ENCODE assay signal across 9 mouse cellular contexts in the genomic region with DNA sequence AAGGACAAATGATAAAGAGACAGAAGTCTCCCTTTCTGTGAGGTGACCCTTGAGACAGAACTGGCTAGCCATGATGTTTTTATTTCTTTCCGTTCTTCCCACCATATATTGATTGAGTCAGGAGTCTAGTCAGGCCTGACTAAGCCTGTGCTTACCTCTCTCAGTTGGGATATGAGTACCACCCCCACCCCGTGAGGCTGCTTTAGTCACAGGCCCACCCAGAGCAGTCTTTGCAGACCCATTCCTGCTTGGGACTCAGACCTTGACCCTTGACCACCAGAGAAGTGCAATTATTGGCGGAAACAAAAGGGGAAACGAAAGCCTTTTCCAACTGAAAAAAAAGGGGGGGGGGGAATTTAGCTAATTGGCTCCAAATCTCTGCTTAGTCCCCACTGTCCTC. TPM values are rescaled to one million over a fixed set of nuclear protein-coding genes. Genes with fewer than 3 reads are reported as not detected.
DNase-seq lines count a peak whose midpoint lies in the region; ATAC-seq and TF ChIP-seq lines count a peak whose summit lies in the region.
"Had no signal": no experiment of that assay in that cellular context is flagged by ENCODE, and none has a peak within 500 bp of the region (broad histone marks: within the 10 kb centered on the region; RNA-seq: fewer than 3 reads in every experiment).

No protein-coding gene starts in this region.

- H3K4me2 ChIP-seq in heart, postnatal 0 days (ENCODE audit: low read depth, low read length), result peak overlapping the region; percentile 42; the same call in 1 of the 2 replicates
- H3K4me2 ChIP-seq in hindbrain, embryonic 14.5 days (replicated peaks), result peak overlapping the region; percentile 57

- H3K4me3 ChIP-seq in heart, postnatal 0 days (ENCODE audit: low read depth, low read length), result peak overlapping the region; percentile 24; the same call in 1 of the 2 replicates
- H3K4me3 ChIP-seq in hindbrain, embryonic 14.5 days (replicated peaks; ENCODE audit: low read length), result peak overlapping the region; percentile 89

- no peak overlapping the region for H3K9ac ChIP-seq in heart, postnatal 0 days (replicated peaks; ENCODE audit: low read depth, low read length)
- peak overlapping the region; percentile 98 for H3K9ac ChIP-seq in hindbrain, embryonic 14.5 days

- DNase-seq in heart, postnatal 0 days (ENCODE audit: low spot score), result no peak
- no peak for DNase-seq in heart, postnatal 10 days
- peak; percentile 35 to 36 for DNase-seq in cerebellum, postnatal 25 days
- no peak for DNase-seq in hindbrain, embryonic 14.5 days (ENCODE audit: low spot score)
- DNase-seq in neural tube, embryonic 10.5 days (ENCODE audit: extremely low spot score, low spot score), result peak; percentile 19
- no peak for DNase-seq in urinary bladder, postnatal 25 days (ENCODE audit: low spot score)
- DNase-seq in frontal cortex, postnatal 14 days (ENCODE audit: low spot score in 2 of 2), result no peak
- DNase-seq in frontal cortex, postnatal 36 days (ENCODE audit: low spot score in 2 of 2), result no peak

- TF ChIP-seq EP300 in heart, postnatal 0 days (IDR thresholded peaks at IDR 0.05; ENCODE audit: low read depth), result no peak

- 11% methylated on average over 4 of the region's 4 CpGs for WGBS in heart, postnatal 0 days
- WGBS in hindbrain, embryonic 14.5 days, result 7% methylated on average over 4 of the region's 4 CpGs

- ATAC-seq in heart, postnatal 0 days (ENCODE audit: insufficient read depth, low read depth), result no peak
- no peak for ATAC-seq in hindbrain, embryonic 14.5 days (ENCODE audit: low FRiP score)

- intact Hi-C loops in heart, postnatal 10 days (cut with DNase I), result no loop called here

- no peak overlapping the region for H3K27ac ChIP-seq in heart, postnatal 0 days (ENCODE audit: low read depth)
- H3K27ac ChIP-seq in hindbrain, embryonic 14.5 days, result peak overlapping the region; percentile 70; the same call in 1 of the 2 replicates

- H3K27me3 ChIP-seq in heart, postnatal 0 days (ENCODE audit: control insufficient read depth, insufficient read depth, low read length), result peaks cover 77% of the 10 kb centered on the region
- no peaks in the 10 kb centered on the region for H3K27me3 ChIP-seq in hindbrain, embryonic 14.5 days (ENCODE audit: control insufficient read depth, insufficient read depth, low read length)

- H3K9me3 ChIP-seq in heart, postnatal 0 days (replicated peaks; ENCODE audit: control insufficient read depth, low read length), result no peaks in the 10 kb centered on the region
- no peaks in the 10 kb centered on the region for H3K9me3 ChIP-seq in hindbrain, embryonic 14.5 days (ENCODE audit: control insufficient read depth, low read length)

- TF ChIP-seq CTCF in heart, postnatal 0 days (IDR thresholded peaks at IDR 0.05; ENCODE audit: low read depth), result no peak

- peaks cover 5% of the 10 kb centered on the region; the same call in 1 of the 2 replicates for H3K4me1 ChIP-seq in heart, postnatal 0 days (ENCODE audit: control insufficient read depth, insufficient read depth)
- peaks cover 33% of the 10 kb centered on the region for H3K4me1 ChIP-seq in hindbrain, embryonic 14.5 days (replicated peaks; ENCODE audit: control insufficient read depth, insufficient read depth, low read length)

- no peaks in the 10 kb centered on the region for H3K36me3 ChIP-seq in heart, postnatal 0 days (replicated peaks; ENCODE audit: control insufficient read depth, insufficient read depth, low read length)
- no peaks in the 10 kb centered on the region for H3K36me3 ChIP-seq in hindbrain, embryonic 14.5 days (replicated peaks; ENCODE audit: control insufficient read depth, insufficient read depth)

RNA-seq across cellular contexts. Expression of a gene that starts 2.9 kb away (rescaled TPM):
- not detected in 2 replicates for total RNA-seq in heart, postnatal 0 days (2014; rRNA removed; ENCODE audit: low replicate concordance)
- polyA plus RNA-seq in heart, postnatal 0 days (2015; fragmentation: Nextera tagmentation; extraction: Ambion mirVana), result not detected in 2 replicates
- under 1 TPM in 1 of 2 experiments, not detected in 1; 0.12 TPM for total RNA-seq in heart, postnatal 10 days (2021)
- 23.3 and 27.4 TPM in 2 replicates for polyA plus RNA-seq in hindbrain, embryonic 14.5 days (2014; fragmentation: Nextera tagmentation; extraction: Ambion mirVana)

RNA-seq across cellular contexts. Expression of a gene that starts 27.5 kb away (rescaled TPM):
- not detected in 2 replicates for total RNA-seq in heart, postnatal 0 days (2014; rRNA removed; ENCODE audit: low replicate concordance)
- polyA plus RNA-seq in heart, postnatal 0 days (2015; fragmentation: Nextera tagmentation; extraction: Ambion mirVana), result 0.23 and 0.34 TPM in 2 replicates
- under 1 TPM in 1 of 2 experiments, not detected in 1; 0.67 TPM for total RNA-seq in heart, postnatal 10 days (2021)
- 5.2 and 5.8 TPM in 2 replicates for polyA plus RNA-seq in hindbrain, embryonic 14.5 days (2014; fragmentation: Nextera tagmentation; extraction: Ambion mirVana)
- polyA plus RNA-seq: gonadal fat pad, adult 2 months had no signal

RNA-seq across cellular contexts. Expression of a gene that starts 35.3 kb away (rescaled TPM):
- total RNA-seq in heart, postnatal 0 days (2014; rRNA removed; ENCODE audit: low replicate concordance), result not detected in 2 replicates
- polyA plus RNA-seq in heart, postnatal 0 days (2015; fragmentation: Nextera tagmentation; extraction: Ambion mirVana), result not detected in 2 replicates
- total RNA-seq in heart, postnatal 10 days (2021), result not detected
- polyA plus RNA-seq in hindbrain, embryonic 14.5 days (2014; fragmentation: Nextera tagmentation; extraction: Ambion mirVana), result 2.0 and 2.1 TPM in 2 replicates

Comparison
In these comparisons a context has a peak if more than half of its experiments do, and no peak if none do; other contexts are left out.
1. DNase-seq: peak in cerebellum, postnatal 25 days (2 of 2) and neural tube, embryonic 10.5 days (single experiment); none in heart, postnatal 0 days (single experiment), heart, postnatal 10 days (0 of 2), hindbrain, embryonic 14.5 days (single experiment), urinary bladder, postnatal 25 days (single experiment), frontal cortex, postnatal 14 days (0 of 2) and frontal cortex, postnatal 36 days (0 of 2).